Mouse (Mus musculus) cerebellum, adult 2 months (tissue): Measurements from ENCODE around the gene Zrsr1.

Source experiments
- CTCF ChIP-seq: fragments of 200-500 bp; IDR thresholded peaks from 2 replicates; pipeline ENCODE4 v1.5.1; 2011; ENCODE audit warnings: low read depth, mild to moderate bottlenecking, control low read depth, low read length, moderate library complexity, borderline replicate concordance; ENCODE audit not compliant: insufficient read depth
- POLR2A ChIP-seq: fragments of 200-500 bp; IDR thresholded peaks from 2 replicates; pipeline ENCODE4 v1.6.1; 2011; ENCODE audit warnings: low read length, control low read depth, borderline replicate concordance; ENCODE audit not compliant: insufficient read depth

- TF ChIP-seq CTCF (no peak), POLR2A (no peak)
These were observed 48.4 kb downstream of the Zrsr1 start for GRCm38 (mm10) chr11:23020116-23020770.
